Mouse (Mus musculus) urinary bladder, postnatal 4 days (tissue): Measurements from ENCODE around the gene Nme3.

Experiments used
- DNase-seq, 2 experiments: peaks; one replicate each; pipeline ENCODE4 v3.0.0; 2021 to 2022; ENCODE audit warnings: low spot score in 2 of 2

Nme3 gene

DNA sequence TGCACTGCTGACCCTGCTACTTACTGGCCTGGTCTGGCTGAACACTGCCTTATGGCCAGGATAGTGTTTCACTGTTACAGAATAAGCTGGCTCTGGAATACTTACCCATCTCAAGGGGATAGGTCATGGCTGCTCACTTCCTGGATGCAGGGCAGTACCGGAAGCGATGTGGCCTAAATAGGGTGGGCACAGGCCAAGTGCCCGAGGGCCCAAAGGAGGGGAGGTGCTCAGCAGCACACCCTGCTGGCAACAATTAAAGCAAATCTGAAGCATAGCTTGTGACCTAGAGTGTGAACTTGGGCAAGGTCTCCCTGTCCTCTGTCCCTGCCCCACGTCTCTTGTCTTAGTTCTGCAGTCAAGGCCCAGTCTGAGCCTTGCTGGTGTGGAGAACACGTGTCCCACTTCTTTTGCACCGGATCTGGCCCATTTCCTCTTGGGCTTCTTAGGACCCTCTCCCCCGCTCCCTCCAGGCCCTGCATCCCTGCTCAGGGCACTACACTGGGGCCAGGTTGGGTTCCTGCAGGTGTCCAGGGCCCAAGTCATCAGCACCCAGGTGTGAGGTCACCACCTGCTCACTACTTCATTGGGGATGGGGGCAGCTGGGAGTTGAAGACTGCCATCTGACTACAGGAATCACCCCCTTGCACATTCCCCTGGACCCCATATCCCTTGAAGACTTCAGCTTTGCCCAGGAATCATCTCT lies 14.4 kb upstream of the Nme3 start:
- DNase-seq: no peak

DNA sequence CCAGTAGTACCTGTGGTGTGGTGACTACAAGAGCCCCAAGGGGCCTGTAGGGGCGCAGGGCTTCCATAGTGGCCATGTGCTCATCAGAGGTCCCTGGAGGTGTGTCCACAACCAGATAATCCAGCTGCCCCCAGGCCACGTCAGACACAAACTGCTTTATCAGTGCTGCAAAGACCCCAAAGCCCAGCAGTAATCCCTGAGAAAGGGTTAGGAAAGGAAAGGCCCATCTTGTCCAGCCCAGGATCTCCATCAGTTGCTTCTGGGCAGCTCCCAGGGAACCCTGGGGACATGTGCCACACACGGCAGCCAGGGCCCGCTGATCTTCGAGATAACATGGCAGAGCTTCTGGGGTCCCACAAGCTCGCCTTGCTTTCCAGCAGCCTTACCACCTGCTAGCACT lies 11.9 kb upstream of the Nme3 start:
- DNase-seq: no peak

DNA sequence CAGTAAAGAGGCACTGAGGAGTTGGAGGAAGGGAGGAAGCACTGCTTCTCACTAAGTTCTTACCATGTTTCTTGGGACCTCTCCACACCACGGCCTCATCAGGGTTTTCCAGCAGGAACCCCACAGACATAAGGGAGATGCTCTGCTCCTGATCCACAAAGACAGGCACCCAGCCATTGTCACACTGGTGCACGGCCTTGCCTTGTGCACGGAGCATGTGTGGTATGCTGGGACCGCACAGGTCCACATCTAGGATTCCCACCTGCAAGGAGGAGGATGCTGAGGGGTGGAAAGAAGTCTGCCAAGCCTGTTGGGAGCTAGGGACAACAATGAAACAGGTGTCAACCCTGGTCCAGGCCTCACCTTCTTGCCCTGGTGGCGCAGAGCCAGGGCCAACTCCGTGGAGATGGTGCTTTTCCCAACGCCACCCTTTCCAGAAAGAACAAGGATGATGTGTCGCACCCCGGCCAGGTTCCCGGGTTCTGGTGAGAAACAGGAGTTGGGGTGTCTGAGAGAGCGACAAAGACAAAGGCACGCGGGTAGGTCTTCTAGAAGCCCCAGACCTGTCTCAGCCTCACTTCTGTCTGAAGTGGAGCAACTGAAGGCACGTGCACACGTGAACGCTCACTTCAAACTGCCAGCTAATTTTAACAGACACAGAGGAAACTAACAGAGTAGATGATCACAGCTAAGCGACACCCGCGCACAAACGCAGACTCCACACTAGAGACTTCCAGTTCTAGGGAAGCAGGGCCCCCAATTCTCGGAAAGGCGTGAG lies 10.8 kb upstream of the Nme3 start:
- no peak for DNase-seq

DNA sequence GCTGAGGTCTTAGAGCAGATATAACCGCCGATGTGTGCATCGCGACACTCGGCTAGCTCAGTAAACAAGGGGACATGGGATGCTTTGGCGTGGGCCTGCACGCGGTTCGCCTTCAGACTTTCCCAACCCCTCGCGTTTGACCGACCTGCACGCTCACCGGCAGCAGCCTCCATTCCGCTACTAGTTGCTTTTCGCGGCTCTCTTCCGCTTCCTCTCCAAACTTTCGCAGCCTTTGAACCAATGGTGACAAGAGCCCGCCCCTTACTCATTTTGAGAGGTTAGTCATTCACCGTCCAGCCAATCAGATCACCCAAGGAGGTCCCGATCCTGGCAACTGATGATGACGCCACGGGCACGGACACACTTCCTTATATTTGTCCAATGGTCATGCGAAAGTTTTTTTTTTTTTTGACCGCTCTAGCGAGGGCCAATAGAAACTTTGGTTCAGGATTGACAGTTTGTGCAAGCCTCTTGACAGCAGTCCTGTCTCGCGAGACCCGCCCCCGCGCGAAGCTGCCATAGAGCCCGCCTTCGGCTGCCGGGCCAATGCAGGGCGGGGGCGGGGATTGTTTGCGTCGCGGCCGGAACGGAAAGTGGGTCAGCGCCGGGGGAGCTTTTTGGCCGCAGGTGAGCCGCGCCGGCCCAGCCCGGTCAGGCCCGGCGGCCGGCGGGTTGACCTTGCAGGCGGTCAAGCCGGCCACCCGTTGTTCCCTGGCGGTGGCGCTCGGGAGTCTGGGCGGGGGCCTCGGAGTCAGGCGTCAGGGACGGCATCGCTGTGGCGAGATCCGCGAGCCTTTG lies 10.0 kb upstream of the Nme3 start, which contains the start of the genes Nubp2 and Spsb3:
Nubp2 (minus strand) TSS at position 216 of the 798 bp plus-strand sequence.
Spsb3 (plus strand) TSS at position 510 of the 798 bp plus-strand sequence.
- peak; percentile 96 to 98 for DNase-seq

DNA sequence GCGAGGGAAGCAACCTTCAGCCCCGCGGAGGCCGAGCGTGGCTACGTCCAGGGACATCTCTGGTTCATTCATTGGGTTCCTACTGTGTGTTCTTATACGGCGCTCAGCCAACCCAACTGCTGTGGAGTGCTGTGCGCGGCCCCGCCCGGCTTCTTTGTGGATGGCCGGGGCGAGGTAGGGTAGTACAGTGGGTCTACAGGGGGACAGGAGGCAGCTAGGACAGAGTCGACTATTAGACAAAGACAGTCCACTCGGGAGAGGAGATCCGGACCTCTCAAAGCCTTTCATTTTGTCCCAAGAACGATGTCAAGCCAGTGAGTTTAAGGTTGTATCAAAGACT lies 9.4 kb upstream of the Nme3 start:
- no peak for DNase-seq

DNA sequence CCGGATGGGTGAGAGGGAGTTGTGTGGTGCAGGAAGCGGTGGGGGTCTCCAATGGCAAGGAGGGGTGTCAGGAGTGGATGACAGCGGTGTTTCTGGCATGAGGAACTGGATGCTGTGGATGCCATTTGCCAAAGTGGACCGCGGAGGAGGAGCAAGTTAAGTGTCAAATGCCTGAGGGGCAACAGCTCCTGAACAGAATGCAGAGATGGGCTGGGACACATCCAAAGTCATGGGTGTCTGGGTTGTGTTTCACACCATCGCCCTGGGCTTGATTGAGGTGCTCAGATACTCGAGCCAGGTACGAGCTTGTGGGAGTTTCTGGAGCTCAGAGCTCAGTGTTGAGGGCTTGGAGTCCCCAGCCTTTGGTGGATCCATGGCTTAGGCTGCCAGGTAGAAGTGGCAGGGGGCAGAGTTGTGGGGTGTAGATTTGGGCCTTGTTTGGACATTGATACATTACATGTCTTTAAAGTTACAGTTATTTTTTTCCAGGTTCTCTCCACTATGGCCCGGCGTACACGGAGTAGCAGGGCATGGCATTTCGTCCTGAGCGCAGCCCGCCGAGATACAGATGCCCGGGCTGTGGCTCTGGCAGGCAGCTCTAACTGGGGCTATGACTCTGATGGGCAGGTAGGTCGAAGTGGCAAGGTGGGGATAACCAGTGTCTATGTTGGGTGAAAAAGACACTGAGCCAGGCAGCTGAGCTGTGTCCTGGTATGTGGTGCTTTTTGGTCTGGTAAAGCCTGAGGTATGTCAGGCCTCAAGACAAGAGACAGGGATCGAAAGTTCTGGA lies 8.8 kb upstream of the Nme3 start:
- no peak for DNase-seq

DNA sequence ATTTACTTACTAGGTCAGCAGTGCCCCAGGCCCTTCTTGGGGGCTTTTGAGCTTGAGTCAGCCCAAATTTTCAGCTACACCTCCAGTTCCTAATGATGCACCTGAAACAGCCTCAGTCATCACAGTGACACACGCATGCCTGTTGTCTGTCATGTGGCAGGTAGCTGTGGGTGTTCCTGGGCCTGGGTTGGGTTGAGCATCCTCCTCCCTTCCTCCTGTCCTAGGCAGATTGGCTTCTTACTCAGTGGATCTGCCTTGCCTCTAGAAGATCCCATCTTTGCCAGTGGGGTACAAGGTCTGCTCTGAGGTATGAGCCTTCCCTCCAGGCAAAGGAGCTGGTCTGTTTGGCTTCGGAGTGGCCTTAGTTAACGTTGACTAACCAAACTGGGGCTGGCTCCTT lies 7.4 kb upstream of the Nme3 start:
- DNase-seq: no peak

DNA sequence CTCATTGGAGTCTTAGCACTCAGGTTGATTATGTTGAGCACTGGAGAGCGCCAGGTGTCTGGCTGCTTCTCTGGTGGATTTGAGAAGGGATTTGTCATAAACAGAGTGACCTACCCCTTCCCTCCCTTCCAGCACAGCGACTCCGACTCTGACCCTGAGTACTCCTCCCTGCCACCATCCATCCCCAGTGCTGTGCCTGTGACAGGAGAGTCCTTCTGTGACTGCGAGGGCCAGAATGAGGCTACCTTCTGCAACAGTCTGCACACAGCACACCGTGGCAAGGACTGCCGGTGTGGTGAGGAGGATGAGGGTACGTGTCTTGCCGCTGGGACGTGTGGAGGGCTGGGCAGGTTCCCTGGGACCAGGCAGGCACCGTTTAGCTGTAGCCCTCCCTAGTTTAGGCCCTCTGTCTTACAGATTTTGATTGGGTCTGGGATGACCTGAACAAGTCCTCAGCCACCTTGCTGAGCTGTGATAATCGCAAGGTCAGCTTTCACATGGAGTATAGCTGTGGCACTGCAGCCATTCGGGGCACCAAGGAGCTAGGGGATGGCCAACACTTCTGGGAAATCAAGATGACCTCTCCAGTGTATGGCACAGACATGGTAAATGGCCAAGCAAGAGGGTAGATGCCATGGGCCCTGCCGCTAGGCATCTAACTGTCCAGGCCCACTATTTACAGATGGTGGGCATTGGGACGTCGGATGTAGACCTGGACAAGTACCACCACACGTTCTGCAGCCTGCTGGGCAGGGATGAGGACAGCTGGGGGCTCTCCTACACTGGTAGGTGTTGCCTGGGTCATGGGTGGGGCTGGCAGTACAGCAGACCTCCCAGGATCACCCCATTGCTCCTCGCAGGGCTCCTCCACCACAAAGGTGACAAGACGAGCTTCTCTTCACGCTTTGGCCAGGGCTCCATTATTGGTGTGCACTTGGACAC lies 5.9 kb upstream of the Nme3 start:
- no peak for DNase-seq

DNA sequence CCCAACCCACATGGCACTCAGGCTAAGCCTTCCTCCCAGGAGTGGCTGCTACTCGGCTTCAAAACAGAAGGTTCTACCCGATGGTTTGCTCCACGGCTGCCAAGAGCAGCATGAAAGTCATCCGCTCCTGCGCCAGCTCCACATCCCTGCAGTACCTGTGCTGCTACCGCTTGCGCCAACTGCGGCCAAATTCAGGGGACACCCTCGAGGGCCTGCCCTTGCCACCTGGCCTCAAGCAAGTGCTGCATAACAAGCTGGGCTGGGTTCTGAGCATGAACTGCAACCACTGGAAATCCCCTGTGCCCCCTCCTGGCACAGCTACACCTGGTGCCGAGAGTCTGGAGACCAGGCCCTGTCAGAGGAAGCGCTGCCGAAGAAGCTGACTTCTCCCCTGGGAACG lies 5.0 kb upstream of the Nme3 start:
- no peak for DNase-seq

DNA sequence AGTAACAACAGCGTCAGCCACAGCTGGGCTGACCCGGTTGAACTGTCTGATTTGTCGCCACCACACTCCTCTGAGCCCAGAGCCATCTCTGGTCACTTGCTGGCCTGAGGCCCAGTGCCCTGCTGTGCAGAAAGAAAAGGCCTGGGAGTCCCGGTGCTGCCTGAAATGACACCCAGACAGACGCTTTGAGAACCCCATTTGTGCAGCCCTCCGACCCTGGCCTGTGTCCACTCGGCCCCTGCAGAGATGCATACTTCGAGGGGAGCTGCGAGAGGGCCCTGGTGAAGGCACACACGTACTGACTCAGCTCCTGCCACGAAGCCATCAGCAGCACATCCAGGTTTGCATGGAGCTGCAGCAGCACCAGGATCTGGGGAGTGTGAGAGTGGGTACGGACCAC lies 3.5 kb upstream of the Nme3 start:
- no peak for DNase-seq

DNA sequence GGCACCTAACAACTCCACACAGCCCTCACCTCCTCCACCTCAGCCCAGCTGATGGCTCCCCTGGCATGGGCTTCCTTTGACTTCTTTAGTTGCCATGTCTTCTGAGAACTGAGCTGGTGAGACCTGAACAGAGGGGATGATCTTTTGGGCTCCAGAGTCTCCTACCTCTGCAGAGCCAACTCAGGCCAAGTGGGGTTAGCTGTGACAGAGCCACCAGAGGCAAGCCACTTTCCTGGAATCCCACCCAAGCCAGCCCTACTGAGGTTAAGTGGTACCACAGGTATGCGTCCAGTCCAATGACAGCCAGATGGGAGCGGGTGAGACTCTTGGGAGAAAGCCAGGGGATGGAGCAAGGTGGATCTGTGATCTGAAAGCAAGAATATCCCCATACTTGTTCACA lies 3.0 kb upstream of the Nme3 start:
- DNase-seq: no peak

DNA sequence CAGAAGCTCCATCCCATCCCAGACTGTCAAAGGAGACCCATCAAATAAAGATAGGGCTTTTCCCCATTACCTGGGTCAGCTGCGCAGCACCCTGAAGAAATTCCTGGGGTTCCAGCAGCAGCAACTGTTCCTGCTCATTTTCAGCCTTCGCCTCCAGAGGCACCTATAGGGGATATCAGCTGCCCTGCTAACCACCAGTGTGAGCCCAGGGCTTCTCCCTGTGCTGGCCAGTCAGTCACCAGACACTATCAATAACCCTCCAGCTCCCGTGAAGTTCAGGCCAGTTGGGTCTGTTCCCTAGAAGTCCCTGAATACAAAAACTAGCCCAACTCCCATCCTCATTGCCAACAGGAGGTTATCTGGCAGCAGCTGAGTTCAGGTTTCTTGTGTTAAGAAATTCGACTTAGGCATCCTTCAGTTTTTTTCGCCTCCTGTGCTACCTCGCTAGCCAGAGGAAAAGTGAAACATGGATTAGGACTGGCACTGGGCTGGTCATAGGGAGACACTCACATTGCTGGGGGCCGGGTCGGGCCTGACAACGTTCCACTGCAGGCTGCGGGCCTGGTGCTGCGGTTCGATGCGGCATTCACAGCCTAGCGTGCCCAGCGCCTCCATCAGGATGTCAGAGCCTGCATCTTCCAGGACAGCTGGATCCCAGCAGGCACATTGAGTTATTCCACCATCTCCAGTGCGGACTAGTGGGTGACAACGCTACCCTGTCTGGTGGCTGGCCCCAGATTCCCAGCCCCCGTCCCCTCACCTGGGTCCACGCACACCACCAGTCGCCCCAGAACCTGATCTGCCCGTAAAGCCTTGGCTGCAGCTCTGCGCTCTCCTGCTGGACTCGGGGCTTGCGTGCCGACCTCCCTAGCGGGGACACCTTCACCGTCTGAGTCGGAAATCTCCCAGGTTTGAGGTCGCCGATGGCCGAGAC lies 2.0 kb upstream of the Nme3 start:
- no peak for DNase-seq

DNA sequence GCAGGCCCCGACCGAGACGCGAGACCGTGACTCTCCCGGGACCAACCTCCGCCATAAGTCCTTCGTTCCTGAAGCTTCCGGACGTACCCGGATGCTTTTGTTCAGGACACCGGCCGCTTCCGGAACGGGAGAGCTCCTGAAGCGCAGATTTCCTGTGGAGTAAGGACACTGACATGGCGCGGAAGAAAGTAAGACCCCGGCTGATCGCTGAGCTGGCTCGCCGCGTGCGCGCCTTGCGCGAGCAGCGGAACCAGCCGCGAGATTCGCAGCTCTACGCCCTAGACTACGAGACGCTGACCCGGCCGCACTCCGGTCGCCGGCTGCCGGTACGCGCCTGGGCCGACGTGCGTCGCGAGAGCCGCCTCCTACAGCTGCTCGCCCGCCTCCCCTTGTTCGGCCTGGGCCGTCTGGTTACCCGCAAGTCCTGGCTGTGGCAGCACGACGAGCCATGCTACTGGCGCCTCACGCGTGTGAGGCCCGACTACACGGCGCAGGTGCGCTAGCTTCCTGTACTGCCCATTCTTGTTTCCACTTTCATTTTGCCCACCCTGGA lies 1.2 kb upstream of the Nme3 start, which contains the start of the genes Eme2 and Mrps34:
Eme2 (minus strand) TSS at position 93 of the 553 bp plus-strand sequence.
Mrps34 (plus strand) TSS at position 122 of the 553 bp plus-strand sequence.
- peak; percentile 74 to 79 for DNase-seq

DNA sequence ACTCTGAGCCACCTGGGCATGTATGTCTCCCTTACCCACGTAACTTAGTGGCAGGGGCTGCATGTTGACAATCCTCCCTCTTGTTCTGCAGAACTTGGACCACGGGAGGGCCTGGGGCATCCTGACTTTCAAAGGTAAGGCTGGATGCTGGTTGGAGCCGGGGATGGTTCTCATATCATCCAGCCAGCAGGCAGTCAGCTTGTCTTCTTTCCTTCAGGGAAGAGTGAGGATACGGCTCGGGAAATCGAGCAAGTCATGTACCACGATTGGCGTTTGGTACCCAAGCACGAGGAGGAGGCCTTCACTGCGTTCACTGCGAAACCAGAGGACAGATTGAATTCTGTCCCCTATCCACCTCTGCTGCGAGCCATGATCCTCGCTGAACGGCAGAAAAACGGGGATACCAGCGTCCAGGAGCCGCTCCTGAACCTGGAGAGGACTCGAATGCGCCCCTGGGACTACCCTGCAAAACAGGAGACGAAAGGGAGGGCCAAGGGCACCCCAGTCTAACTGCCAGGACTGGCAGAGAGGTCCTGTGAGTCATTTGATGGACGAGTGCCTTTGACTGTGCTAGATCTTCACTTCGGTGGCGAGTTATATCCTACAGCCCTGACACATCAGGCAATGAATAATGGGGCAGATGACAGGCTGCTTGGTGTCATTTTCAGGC lies 594 bp upstream of the Nme3 start:
- no peak for DNase-seq

DNA sequence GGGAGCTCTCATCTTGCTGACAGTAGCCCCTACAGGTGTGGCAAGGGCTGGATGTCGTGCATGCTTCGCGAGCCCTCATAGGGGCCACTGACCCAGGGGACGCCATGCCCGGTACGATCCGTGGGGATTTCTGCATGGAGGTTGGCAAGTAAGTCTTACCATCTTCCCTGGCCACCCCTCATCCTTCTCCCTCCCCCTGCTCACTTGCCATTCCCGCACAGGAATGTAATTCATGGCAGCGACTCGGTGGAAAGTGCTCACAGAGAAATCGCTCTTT lies 631 bp downstream of the Nme3 start:
- no peak for DNase-seq

DNA sequence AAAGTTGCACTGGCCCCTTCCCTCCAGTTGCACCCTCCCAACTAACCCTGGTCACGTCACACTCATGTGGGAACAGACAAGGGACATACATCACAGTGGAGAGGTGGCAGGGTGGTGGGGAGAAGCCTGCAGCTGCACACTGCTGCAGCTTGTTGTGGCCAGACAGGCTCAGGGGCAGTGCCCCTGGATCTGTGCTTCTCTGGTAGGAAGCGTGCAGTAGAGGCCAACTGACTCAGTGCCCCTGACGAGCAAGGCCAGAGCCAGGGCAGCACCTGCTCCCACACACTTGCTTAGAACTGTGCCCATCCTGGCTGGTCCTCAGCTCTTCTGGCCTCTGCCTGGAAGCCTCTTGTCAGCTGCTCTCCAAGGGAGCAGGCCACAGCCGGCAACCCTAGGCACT lies 1.3 kb downstream of the Nme3 start:
- DNase-seq: no peak

DNA sequence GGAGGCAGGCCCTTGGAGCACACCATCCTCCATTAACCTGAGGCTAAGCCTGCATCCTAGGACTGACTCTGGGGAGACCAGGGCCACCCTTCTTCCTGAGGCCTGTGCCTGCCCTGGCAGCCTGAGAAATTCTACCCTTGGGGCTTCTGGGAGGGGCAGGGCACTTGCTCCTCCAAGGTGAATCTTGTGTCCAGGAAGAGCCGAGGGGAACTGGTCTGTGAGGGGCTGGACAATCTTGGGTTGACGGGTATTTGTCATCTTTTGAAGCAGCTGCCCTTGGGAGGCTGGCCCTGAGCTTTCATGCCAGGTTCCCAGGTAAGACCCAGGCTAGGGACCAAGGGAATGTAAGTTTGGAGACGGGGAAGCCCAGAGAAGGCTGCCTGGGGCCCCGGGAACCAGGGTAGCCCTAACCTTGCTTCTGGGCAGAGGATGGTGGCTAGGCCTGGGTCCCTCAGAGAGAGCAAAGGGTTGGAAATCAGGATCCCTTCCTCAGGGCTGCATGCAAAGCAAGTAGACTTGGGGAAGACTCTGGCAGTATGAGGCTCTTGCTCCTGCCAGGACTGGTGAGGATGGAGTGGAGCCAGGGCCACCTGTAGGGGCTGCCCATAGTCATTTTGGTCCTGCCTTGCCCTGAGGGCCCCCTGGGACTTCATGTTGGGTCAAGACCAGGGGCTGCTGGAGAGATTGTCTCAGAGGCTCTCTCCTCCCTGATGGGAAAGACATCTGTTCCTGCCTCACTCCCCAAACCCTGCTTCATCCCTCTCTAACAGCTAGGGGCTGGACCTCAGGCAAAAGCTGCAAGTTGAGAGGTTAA lies 1.9 kb downstream of the Nme3 start:
- DNase-seq: no peak

DNA sequence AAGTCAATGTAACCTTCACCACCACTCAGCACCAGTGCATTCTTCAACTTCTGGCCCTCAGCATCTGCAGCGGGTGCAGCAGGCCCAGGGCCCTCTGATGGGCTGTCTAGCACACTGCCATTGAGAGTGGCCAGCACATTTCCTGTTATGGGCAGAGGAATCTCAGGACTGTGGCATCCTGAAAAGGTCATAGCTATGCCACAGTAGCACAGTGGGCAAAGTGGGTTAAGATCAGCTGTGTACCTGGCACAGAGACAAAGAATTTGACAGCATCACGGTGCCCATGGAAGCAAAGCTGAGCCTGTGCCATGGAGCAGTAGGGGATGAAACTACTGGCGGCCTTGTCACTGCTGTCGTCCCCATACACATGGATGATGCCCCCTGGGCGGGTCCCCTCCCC lies 2.9 kb downstream of the Nme3 start:
- DNase-seq: no peak
